Mouse (Mus musculus) cortical plate, adult 2 months (tissue): ENCODE data around the gene Flrt1.

Experiments used
- CTCF ChIP-seq: fragments of 200-500 bp; IDR thresholded peaks from 2 replicates; pipeline ENCODE4 v1.5.1; 2011; ENCODE audit warnings: mild to moderate bottlenecking, control low read depth, low read length; ENCODE audit not compliant: insufficient read depth; ENCODE audit errors: extremely low read depth
- POLR2A ChIP-seq: fragments of 200-500 bp; IDR thresholded peaks from 2 replicates; pipeline ENCODE4 v1.6.1; 2011; ENCODE audit warnings: mild to moderate bottlenecking, low read length, control low read depth; ENCODE audit not compliant: insufficient read depth; ENCODE audit errors: extremely low read depth

GRCm38 (mm10) chr19:7144458-7144857 lies 38.9 kb upstream of the Flrt1 start:
- no peak for TF ChIP-seq POLR2A
- no peak for TF ChIP-seq CTCF
